Mouse (Mus musculus) brain, embryonic 14.5 days (tissue): ENCODE data around the gene Ccs.

ENCODE experiments used
- CTCF ChIP-seq: fragments of 200-500 bp; IDR thresholded peaks from 2 replicates; pipeline ENCODE4 v1.5.1; 2012; ENCODE audit warnings: inconsistent platforms, mild to moderate bottlenecking, moderate library complexity, borderline replicate concordance; ENCODE audit not compliant: insufficient read depth, insufficient read length; ENCODE audit errors: extremely low read depth
- POLR2A ChIP-seq: fragments of 200-500 bp; IDR thresholded peaks from 2 replicates; pipeline ENCODE4 v1.6.1; 2012; ENCODE audit warnings: mild to moderate bottlenecking, inconsistent platforms, borderline replicate concordance; ENCODE audit not compliant: poor library complexity, insufficient read depth, insufficient read length, severe bottlenecking; ENCODE audit errors: extremely low read depth

- TF ChIP-seq POLR2A (no peak), CTCF (no peak)
These were observed 52.8 kb downstream of the Ccs start for GRCm38 (mm10) chr19:4786313-4786712.
